Mouse (Mus musculus) embryonic fibroblast, embryonic 13.5 days (primary cell): Measurements from ENCODE around the gene Cldn4. TPM values are rescaled to one million over a fixed set of nuclear protein-coding genes. Genes with fewer than 3 reads are reported as not detected.

Source experiments
- H3K27ac ChIP-seq: 2 replicates; pipeline ENCODE4 v1.5.1; 2012; ENCODE audit warnings: low read length, control low read depth, inconsistent platforms; ENCODE audit not compliant: insufficient read depth
- H3K4me1 ChIP-seq: 2 replicates; pipeline ENCODE4 v1.6.1; 2011; ENCODE audit warnings: low read length; ENCODE audit not compliant: control insufficient read depth, insufficient read depth
- H3K4me3 ChIP-seq: 2 replicates; pipeline ENCODE4 v1.5.1; 2011; ENCODE audit warnings: mild to moderate bottlenecking, control low read depth, low read length; ENCODE audit not compliant: insufficient read depth
- CTCF ChIP-seq: IDR thresholded peaks from 2 replicates; pipeline ENCODE4 v1.5.1; 2011; ENCODE audit warnings: mild to moderate bottlenecking, control low read depth, low read length, moderate library complexity, borderline replicate concordance; ENCODE audit not compliant: insufficient read depth
- POLR2A ChIP-seq: IDR thresholded peaks from 2 replicates; pipeline ENCODE4 v1.6.1; 2011; ENCODE audit warnings: low read depth, mild to moderate bottlenecking, control low read depth, low read length, moderate library complexity
- polyA plus RNA-seq: library from polyadenylated mRNA; stranded (reverse); fragments of >200 nt; gene quantifications from 2 replicates; pipeline ENCODE4 v1.2.4, GENCODE M21; 2011; ENCODE audit warnings: low read depth; ENCODE audit not compliant: missing spikeins, insufficient read length

Gene Cldn4
- polyA plus RNA-seq, 1 experiment, result not detected

DNA sequence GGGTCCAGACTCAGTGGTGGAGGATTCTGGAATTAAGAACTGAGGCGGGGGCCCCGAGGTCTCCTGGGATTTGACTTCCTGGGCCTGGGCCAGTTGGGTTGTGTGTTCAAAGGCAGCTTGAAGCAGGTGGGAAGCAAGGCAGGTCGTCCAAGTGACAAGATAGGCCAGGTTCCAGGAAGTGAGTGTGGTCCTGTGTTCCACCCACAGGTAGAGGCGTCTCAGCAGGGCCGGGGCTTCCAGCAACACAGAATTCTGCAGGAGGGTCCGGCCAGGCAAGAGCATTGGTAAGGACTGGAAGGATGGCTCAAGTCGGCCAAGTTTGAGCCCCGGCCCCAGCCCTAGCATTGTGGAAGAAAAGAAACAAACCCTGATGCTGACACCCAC lies 45.1 kb downstream of the Cldn4 start:
- Histone ChIP-seq H3K4me1 (no peaks in the 10 kb centered on the region), H3K27ac (no peak overlapping the region), H3K4me3 (no peak overlapping the region)
- TF ChIP-seq CTCF (no peak), POLR2A (no peak)

DNA sequence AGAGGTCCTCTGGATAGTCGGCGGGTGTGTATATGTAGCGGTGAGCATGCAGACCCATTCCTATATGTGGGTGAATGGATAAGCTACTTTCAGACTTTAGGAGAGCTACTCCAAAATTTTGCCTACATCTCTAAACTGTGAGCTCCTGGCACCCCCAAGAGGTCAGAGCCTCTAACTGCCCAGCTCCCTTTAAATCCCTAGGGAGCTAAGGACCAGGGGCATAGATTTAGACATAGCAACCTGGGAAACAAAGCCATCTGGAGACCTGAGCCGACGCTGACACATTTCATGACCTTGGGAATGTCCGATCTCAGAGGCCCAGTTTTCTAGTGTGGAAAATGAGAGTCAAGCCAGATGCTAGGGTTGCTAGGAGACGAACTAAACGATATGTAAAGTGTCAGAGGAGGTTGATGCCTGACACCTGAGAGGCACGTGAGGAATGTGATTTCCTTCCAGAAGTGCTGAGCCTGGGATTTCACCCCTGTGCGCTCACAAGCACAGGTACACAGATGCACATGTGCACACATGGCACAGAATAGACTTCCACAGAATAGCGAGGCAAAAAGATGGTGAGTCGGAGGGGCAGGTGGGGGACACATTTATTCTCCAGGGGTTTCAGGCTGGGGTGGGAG lies 45.6 kb downstream of the Cldn4 start:
- H3K4me3 ChIP-seq, result no peak overlapping the region
- H3K4me1 ChIP-seq, result no peaks in the 10 kb centered on the region
- TF ChIP-seq POLR2A (no peak), CTCF (no peak)
- no peak overlapping the region for H3K27ac ChIP-seq

DNA sequence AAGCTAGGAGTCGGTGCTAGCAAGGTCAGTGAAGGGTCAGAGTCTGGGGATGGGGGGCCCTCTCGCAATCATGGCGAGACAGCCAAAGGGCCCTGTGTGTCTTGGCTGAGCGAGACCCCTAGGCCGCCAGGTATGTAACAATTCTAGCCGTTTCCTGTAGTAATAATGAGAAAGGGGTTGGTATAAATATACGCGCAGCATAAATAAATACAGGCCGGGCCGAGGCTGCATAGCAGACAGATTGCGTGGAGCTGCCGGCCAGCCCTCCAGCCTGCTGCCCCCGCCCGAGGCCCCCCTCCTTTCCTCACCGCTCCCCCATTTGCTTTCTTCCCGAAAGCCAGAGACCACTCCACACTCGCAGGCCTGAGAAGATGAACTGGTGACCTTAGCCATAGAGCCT lies 49.1 kb downstream of the Cldn4 start:
- no peak overlapping the region for H3K4me3 ChIP-seq
- H3K4me1 ChIP-seq, result no peaks in the 10 kb centered on the region
- no peak overlapping the region for H3K27ac ChIP-seq
- TF ChIP-seq POLR2A (no peak), CTCF (no peak)

DNA sequence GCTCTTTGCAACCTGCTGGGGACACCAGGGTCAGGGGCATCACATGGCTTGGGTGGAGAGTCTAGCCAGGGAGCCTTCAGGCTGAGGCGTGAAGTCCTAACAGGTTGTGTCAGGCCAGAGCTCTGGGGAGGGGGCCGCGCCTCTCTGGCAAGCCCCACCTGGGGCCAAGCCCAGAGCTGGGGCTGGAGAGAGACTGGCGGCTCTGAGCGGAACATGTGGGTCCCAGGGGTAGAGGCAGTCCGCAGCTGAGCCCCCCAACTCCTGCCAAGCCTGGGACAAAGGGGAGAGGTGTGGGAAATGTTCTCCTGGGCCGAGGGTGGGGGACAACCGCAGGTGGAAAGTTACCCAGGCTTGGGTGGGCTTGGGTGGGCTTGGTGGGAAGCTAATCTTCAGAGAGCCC lies 49.8 kb downstream of the Cldn4 start:
- no peak for TF ChIP-seq CTCF
- no peak for TF ChIP-seq POLR2A
- H3K4me3 ChIP-seq, result no peak overlapping the region
- H3K27ac ChIP-seq, result no peak overlapping the region
- H3K4me1 ChIP-seq, result no peaks in the 10 kb centered on the region

DNA sequence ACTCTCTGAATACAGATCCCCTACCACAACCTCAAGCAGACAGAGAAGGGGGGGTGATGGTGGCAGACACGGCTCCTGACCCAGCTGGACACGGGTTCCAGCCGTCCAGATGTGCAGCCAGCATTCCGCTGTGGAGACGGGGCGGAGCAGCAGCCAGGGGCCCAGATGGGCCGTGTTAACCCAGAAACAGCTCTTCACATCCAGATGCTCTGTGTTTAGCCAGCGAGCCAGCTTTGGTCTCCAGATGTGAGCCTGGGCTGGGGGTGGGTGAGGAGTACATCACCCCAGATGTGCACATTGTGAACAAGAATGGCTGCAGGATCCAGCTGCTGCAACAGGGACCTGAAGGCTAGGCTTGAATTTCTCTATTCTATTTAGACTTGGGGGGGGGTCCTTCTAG lies 51.4 kb downstream of the Cldn4 start:
- no peak overlapping the region for H3K27ac ChIP-seq
- no peaks in the 10 kb centered on the region for H3K4me1 ChIP-seq
- TF ChIP-seq CTCF (no peak), POLR2A (no peak)
- H3K4me3 ChIP-seq, result no peak overlapping the region

Other genes starting within 250 kb of the Cldn4 start
- 57.9 and 265 TPM in 2 replicates for gene Eln, start 199.6 kb downstream of the Cldn4 start, polyA plus RNA-seq
- not detected in 2 replicates for gene Tmem270, start 40.2 kb downstream of the Cldn4 start, polyA plus RNA-seq
- gene Cldn13, start 31.4 kb downstream of the Cldn4 start, polyA plus RNA-seq, result not detected in 2 replicates
- 4.1 and 4.2 TPM in 2 replicates for gene Mettl27, start 14.6 kb downstream of the Cldn4 start, polyA plus RNA-seq
- not detected in 2 replicates for gene Cldn3, start 39.3 kb upstream of the Cldn4 start, polyA plus RNA-seq
- gene Abhd11, start 62.2 kb upstream of the Cldn4 start, polyA plus RNA-seq, result 19.1 and 20.7 TPM in 2 replicates
- gene Stx1a, start 76.5 kb upstream of the Cldn4 start, polyA plus RNA-seq, result 6.9 and 10.2 TPM in 2 replicates
- 15.2 and 18.1 TPM in 2 replicates for gene Dnajc30, start 117.3 kb upstream of the Cldn4 start, polyA plus RNA-seq
- 38.0 and 49.6 TPM in 2 replicates for gene Bud23, start 118.0 kb upstream of the Cldn4 start, polyA plus RNA-seq
- 3.0 and 4.0 TPM in 2 replicates for gene Vps37d, start 131.3 kb upstream of the Cldn4 start, polyA plus RNA-seq
- gene Mlxipl, start 143.0 kb upstream of the Cldn4 start, polyA plus RNA-seq, result not detected in 2 replicates
- gene Tbl2, start 202.7 kb upstream of the Cldn4 start, polyA plus RNA-seq, result 17.4 and 24.9 TPM in 2 replicates
- gene Bcl7b, start 221.3 kb upstream of the Cldn4 start, polyA plus RNA-seq, result 31.0 and 41.7 TPM in 2 replicates
- gene Baz1b, start 240.3 kb upstream of the Cldn4 start, polyA plus RNA-seq, result 73.5 and 84.1 TPM in 2 replicates